Mouse (Mus musculus) liver, adult 2 months (tissue): ENCODE measurements around the gene Taf4.

Experiments used
- CTCF ChIP-seq: fragments of 200-500 bp; IDR thresholded peaks from 2 replicates; pipeline ENCODE4 v1.5.1; 2011; ENCODE audit warnings: low read depth, low read length, control low read depth
- POLR2A ChIP-seq: fragments of 200-500 bp; IDR thresholded peaks from 2 replicates; pipeline ENCODE4 v1.6.1; 2011; ENCODE audit warnings: low read length, control low read depth; ENCODE audit not compliant: insufficient read depth; ENCODE audit errors: extremely low read depth

- TF ChIP-seq CTCF (0 out of 2 replicates have a peak, but pooled peaks have one; percentile 8), POLR2A (no peak)
Measured at GRCm38 (mm10) chr2:179863266-179863665, 113.2 kb downstream of the Taf4 start.
